Mouse (Mus musculus) telencephalon, adult 2 months (tissue): ENCODE measurements at regions not wholly inside any gene's neighbourhood (a gene's known extent, or its start where the extent isn't known, plus 50 kb on each side); places are given as distances from the start of the nearest gene placed in this dataset.

Source experiments
- DNase-seq: peaks from one replicate; pipeline ENCODE4 v3.0.0-alpha.2; 2011; ENCODE audit warnings: low read depth, low spot score

DNA sequence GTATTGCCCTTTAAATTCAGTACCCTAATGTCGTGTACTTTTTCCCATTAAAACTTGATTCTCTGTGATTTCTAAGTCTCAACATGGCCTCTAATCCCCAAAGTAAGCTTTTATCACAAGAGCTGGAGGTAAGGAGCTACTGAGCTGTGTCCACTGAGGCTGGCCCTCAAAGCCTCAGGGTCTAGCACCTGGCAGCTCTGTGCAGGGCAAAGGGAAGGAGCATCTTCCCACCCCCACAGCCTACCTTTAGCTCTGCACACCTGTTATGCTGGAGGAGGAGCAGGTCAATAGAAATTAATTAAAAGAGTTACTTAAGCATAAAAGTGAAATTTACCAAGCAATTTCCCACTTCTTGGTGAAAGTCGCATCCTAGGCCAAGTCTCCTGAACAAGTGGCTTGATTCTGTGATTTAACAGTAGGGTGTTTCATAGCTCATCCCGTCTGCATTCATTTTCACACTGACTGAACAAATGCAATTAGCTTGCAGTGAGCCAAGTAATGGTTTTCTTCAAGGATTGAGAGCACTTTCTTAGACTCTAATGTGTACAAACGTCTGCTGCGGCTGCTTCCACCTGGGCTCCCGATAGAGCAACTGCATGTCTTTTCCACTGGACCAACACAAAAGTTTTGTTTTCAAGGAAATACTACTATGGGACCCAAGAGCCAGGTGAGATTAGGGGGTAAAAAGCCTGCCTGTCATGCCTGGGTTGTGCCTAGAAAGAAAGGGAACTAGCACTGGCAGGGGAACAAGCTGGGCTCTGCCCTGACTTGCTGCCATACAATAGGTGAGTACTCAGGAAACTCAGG lies 50.6 kb upstream of the Dap start:
- DNase-seq: no peak
